Mouse (Mus musculus) retina, postnatal 7 days (tissue): ENCODE data around the gene Gtf2h4.
A peak's percentile ranks its signal among the peaks of the same experiment; 100 is the strongest.

ENCODE experiments used
- DNase-seq: peaks from one replicate; pipeline ENCODE4 v3.0.0-alpha.2; 2012; ENCODE audit warnings: low read depth, low spot score

Gene Gtf2h4

DNA sequence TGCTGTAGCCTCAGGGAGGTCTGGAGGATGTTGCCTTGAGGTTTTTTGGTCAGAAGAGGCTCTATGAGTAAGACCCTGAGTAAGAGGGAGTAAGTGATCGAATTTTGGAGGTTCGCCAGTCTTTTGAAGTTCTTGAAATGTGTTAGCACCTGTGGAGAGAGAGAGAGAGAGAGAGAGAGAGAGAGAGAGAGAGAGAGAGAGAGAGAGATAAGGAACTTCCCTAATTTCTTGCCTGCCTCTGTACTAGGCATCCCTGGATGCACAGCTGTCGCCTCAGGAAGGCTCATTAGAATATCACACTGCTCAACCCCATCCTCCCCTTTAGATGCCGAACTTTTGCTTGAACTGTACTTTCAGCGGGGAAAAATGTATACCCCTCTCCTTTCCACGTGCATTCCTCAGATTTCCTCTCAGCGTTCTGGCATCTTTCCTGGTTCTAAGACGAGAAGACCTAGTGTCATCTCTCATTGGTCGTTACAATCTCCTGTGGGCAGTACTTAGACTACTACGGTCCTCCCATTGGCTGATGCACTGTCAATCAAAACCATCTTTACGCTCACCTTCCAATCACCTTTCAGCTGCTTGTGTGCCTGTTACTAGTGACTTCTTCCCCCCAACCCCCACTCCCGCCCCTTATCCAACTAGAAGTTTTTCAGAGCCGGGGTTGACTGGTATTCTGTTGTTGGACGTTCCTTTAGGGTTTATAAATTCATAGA, 34.9 kb downstream of the Gtf2h4 start:
- DNase-seq = peak; percentile 61

DNA sequence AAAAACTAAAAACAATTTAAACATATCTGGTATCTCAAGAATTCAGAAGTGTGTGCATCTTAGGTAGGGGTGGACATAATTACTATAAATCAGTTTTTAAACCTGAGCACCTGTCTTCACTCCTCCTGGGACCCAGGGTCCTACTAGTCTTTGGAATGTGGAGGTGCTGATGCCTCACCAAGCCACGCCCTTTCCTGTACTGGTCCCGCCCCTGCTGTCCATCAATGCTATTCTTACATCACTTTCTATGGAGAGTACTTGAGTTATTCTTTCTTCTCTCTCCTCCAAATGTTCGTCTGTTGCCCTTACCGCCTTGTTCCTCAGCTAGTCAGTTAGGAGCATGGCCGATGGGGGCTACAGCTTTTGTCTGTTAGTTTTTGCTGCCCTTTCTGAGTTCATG, 37.2 kb downstream of the Gtf2h4 start:
- DNase-seq = no peak

DNA sequence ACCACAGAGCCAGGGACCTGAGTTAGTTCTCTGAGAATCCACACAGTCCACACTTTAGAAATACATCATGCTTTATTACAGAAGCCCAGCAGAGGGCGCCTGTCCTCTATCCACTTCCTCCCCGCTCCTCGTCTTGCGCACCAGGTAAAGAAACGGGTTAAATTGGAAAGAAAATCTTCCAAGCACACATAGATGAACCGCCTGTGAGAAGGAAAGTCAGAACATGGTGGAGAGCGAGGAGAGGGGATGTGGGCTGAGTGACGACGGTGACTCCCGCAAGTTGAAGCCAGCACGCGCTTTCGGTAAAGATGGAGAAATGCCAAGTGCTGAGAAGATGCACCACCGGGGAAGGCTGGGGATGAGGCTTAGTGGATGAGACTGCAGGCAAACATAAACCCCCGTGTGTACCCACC, 37.8 kb downstream of the Gtf2h4 start:
- DNase-seq = peak; percentile 62

DNA sequence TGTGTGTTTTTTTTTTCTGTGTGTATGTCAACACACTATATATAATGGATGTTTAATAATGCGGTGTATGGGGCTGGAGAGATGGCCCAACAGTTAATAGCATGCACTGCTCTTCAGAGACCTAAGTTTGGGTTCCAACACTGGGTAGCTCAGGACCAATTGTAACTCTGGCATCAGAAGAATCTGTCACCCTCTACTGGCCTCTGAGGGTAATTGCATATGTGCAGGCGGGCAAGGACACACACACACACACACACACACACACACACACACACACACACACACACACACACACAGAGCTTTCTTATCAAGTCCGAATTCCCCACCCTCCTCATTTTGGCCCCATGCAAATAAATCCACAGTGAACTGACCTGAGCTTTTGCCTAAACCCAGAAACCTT, 38.3 kb downstream of the Gtf2h4 start:
- DNase-seq = no peak

DNA sequence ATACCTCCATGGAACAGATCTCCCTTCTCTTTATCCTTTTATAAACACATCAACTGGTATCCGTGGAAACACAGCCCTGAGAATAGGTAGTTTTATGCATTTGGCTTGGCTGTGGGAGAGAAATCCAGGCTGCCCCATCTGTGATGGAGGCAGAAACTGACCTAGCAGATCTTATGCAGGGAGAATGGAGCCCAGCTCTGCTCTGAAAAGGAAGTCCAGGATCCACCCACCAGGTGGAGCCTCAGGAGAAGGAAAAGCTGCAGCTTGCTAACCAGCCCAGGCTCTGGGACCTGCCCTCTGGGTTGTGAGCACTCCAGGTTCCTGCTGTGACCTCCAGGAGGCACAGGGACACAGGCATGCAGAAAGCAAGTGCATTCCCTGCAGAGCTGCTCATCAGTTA, 39.5 kb downstream of the Gtf2h4 start:
- DNase-seq = peak; percentile 27

DNA sequence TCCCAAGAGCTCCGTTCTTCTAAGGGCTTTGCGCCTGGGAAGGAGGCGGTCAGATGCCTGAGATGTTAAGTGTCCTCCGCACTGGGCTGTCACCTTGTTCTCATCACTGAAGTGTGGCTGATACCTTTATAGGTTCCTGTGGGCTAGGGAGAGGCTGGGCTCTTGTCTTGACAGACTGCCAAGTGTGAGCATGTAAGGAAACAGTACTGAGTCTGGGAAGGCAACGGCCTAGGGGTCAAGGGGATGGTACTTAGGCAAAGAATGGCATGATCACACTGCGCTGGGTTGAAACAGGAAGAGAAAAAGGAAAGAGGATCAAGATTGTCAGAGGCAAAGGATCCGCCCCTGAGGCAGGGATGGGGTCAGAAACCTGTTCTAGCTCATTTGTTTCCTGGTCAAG, 47.0 kb downstream of the Gtf2h4 start, which contains the start of gene Gm9573:
Gene Gm9573 (minus strand): TSS at position 101 of the 400 bp plus-strand sequence.
- DNase-seq = no peak
